Mouse (Mus musculus): ENCODE measurements around the gene Rhoq. TPM values are rescaled to one million over a fixed set of nuclear protein-coding genes. Genes with fewer than 3 reads are reported as not detected.
A peak's percentile ranks its signal among the peaks of the same experiment; 100 is the strongest.

Rhoq gene
- polyA plus RNA-seq, 1 experiment: 50.2 TPM

DNA sequence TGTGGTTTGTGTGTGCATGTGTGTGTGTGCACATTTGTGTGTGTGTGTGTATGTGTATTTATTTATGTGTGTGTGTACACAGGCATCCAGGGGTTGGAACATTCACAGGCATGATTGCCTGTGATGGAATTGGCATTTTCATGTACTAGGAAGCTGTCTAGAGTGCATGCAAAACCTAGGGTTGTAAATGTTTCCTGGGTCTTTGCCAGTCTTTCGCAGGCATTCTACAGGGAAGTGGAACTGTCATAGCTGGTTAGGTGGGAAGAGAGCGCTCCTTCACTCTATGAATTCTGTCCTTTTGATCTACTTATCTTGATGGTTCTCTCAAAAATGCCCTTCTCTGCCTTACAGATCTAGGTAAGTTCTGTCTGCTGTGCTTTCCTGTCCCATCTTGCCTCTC is 25.8 kb upstream of the Rhoq start:
- TF ChIP-seq CTCF (IDR thresholded peaks at IDR 0.05; ENCODE audit: low read depth, low read length): no peak
- TF ChIP-seq POLR2A (IDR thresholded peaks at IDR 0.05; ENCODE audit: borderline replicate concordance, low read depth, low read length): no peak
- Histone ChIP-seq H3K4me3 (ENCODE audit: insufficient read depth, low read length) (no peak overlapping the region), H3K4me1 (ENCODE audit: control insufficient read depth, insufficient read depth, low read length) (peaks cover 4% of the 10 kb centered on the region), H3K27ac (ENCODE audit: insufficient read depth, low read depth, low read length) (no peak overlapping the region)

DNA sequence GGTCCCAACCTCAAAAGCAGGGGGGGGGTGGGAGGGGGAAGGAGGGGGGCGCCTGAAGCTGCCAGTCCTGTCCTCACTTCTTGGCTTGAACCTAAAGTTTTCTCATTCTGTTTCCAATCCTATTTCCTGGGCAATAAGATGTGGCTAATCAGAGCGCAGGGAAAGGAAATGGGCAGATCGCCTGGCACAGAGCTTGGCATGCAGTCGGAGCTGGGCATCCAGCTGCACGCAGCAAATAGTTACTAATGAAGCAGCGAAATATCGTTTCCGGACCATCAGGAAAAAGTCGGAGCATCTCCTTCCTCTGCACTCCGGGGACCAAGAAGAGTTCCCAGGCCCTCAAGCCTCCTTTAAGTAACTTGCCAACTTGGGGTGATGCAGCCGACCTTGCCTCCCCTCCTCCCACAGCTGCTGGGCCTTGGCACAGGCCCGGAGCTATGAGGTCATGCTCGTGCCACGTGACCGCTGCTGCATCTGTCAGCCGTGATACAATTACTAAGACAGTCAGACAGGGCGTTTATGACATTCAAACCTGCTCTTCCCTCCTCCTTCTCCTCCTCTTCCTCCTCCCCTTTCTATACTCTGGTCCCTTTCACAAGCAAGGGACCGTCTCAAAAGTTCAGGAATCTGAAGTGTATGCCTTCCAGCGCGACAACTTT is 25.3 kb upstream of the Rhoq start:
- Histone ChIP-seq H3K4me1 (ENCODE audit: control insufficient read depth, insufficient read depth, low read length) (peaks cover 4% of the 10 kb centered on the region), H3K4me3 (ENCODE audit: insufficient read depth, low read length) (peak overlapping the region; percentile 44), H3K27ac (ENCODE audit: insufficient read depth, low read depth, low read length) (no peak overlapping the region)
- no peak for TF ChIP-seq POLR2A (IDR thresholded peaks at IDR 0.05; ENCODE audit: borderline replicate concordance, low read depth, low read length)
- no peak for TF ChIP-seq CTCF (IDR thresholded peaks at IDR 0.05; ENCODE audit: low read depth, low read length)

DNA sequence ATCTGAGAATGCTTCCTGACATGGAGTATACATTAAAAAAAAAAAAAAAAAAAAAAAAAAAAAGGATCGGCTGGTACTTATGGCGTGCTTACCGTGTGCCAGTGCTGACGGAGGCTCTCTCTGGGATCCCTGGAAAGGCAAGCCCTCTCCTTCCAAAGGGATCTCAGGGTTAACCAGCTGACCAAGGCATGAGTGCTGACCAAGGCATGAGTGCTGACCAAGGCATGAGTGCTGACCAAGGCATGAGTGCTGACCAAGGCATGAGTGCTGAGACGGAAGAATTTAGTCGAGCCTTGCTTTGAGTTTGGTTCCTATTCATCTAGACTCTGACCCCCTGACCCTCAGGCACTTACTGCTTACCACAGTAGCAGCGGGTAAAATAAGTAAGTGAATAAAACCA is 24.2 kb upstream of the Rhoq start:
- H3K4me3 ChIP-seq (ENCODE audit: insufficient read depth, low read length): no peak overlapping the region
- no peak overlapping the region for H3K27ac ChIP-seq (ENCODE audit: insufficient read depth, low read depth, low read length)
- no peak for TF ChIP-seq POLR2A (IDR thresholded peaks at IDR 0.05; ENCODE audit: borderline replicate concordance, low read depth, low read length)
- TF ChIP-seq CTCF (IDR thresholded peaks at IDR 0.05; ENCODE audit: low read depth, low read length): no peak
- H3K4me1 ChIP-seq (ENCODE audit: control insufficient read depth, insufficient read depth, low read length): peaks cover 4% of the 10 kb centered on the region

DNA sequence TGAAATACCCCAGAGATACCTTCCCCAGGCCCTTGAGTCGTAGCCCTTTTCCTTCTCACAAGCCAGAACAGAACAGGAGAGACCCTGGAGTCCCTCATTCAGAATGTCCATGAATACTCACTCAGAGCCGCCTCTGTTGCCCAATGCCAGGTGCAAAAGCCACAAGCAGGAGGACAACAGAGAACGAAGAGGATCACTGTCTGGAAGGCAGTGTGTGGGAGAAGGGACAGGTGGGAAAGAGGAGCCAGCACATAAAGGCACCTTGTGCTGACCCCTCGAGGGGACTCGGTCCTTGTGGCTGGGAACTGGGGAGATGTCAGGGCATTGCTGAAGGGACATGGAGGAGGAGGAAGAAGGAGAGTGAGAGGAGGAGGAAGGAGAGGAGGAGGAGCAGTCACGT is 20.8 kb upstream of the Rhoq start:
- TF ChIP-seq POLR2A (IDR thresholded peaks at IDR 0.05; ENCODE audit: borderline replicate concordance, low read depth, low read length): no peak
- no peak for TF ChIP-seq CTCF (IDR thresholded peaks at IDR 0.05; ENCODE audit: low read depth, low read length)
- no peak overlapping the region for H3K4me3 ChIP-seq (ENCODE audit: insufficient read depth, low read length)
- no peak overlapping the region for H3K27ac ChIP-seq (ENCODE audit: insufficient read depth, low read depth, low read length)

DNA sequence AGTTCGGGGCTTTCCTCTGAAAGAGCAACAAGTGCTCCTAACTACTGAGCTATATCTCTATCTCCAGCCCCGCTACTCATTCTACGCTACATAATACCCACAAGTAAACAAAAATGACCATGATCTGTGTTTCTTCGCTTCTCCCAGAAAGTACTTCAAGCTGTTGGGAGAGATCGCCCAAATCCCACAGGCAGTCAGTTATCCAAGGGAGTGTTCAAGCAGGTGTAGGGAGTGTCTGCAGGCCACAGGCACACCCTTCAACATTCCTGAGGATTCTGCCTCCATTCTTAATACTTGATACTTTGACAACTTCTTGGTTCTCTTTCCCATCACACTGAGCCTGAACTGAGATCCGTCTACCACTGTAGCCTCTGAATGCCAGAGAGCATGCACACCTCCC is 19.7 kb upstream of the Rhoq start:
- Histone ChIP-seq H3K4me3 (ENCODE audit: insufficient read depth, low read length) (no peak overlapping the region), H3K27ac (ENCODE audit: insufficient read depth, low read depth, low read length) (no peak overlapping the region), H3K4me1 (ENCODE audit: control insufficient read depth, insufficient read depth, low read length) (peaks cover 7% of the 10 kb centered on the region)
- TF ChIP-seq POLR2A (IDR thresholded peaks at IDR 0.05; ENCODE audit: borderline replicate concordance, low read depth, low read length) (no peak), CTCF (IDR thresholded peaks at IDR 0.05; ENCODE audit: low read depth, low read length) (no peak)

More for the DNA sequence above, 20.8 kb upstream of the Rhoq start:
- H3K4me1 ChIP-seq (ENCODE audit: control insufficient read depth, insufficient read depth, low read length): peaks cover 7% of the 10 kb centered on the region

DNA sequence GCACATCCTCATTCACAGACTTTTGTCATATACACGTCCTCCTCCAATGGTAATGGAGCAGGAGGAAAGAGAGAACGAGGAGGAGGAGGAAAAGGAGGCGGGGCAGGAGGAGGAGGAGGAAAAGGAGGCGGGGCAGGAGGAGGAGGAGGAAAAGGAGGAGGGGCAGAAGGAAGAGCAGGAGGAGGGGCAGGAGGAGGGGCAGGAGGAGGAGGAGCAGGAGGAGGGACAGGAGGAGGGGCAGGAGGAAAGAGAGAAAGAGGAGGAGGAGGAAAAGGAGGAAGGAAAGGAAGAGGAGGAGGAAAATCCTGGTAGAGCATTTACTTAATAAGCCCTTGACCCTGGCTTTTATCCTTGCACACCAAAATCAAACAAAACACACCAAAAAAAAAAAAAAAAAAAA is 16.8 kb upstream of the Rhoq start:
- TF ChIP-seq POLR2A (IDR thresholded peaks at IDR 0.05; ENCODE audit: borderline replicate concordance, low read depth, low read length) (no peak), CTCF (IDR thresholded peaks at IDR 0.05; ENCODE audit: low read depth, low read length) (no peak)

DNA sequence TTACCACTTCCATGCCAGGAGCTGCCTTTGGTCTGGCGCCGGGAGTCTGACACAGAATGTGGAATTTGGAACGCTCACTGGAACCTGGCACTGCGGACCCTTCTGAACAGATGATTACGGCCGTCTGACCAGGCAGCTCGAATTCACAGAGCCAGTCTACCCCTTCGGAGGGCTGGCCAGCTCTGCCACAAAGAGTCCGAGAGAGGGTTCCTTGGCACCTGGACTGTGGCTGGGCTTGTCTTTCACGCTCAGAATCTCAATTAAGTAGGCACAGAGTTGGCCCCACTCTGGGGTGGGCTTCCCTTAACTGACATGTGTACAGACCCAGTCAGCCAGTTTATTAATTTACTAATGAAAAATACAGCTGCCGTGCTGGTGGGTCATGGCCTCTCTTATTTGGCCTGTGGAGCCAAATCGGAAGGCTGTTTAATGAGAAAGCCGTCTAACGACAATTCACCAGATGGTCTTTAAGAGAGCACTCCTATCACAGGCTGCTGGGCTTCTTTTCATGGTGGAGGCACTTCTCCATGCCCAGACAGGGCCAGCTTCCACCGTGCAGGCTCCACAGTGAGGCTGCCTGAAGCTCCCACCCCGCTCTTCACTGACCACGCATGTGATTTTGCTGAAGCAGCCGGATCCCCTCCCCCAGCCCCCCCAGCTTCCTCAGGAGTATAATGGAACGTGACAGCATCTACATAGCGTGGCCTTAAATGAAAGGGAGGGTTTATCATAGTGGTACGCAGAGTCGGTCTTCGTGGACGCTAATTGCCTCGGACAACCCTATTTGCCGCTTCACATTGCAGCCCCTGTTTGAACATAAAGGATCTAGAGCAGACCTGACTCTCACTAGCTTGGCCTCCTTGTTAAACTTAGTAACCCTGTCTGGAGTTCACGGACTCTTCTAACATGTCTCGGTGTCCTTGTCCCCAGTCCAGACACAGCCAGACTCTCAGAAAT is 14.8 kb upstream of the Rhoq start, which contains the start of gene Atp6v1e2:
TSS of gene Atp6v1e2 (minus strand) at position 58 of the 957 bp plus-strand sequence.
- H3K27ac ChIP-seq (ENCODE audit: insufficient read depth, low read depth, low read length): no peak within 1 kb of the TSS
- no peak within 1 kb of the TSS for H3K4me3 ChIP-seq (ENCODE audit: insufficient read depth, low read length)
- TF ChIP-seq POLR2A (IDR thresholded peaks at IDR 0.05; ENCODE audit: borderline replicate concordance, low read depth, low read length) (no peak), CTCF (IDR thresholded peaks at IDR 0.05; ENCODE audit: low read depth, low read length) (no peak)
- peaks cover 31% of the 10 kb centered on the region for H3K4me1 ChIP-seq (ENCODE audit: control insufficient read depth, insufficient read depth, low read length)

More for the DNA sequence above, 16.8 kb upstream of the Rhoq start:
- H3K4me3 ChIP-seq (ENCODE audit: insufficient read depth, low read length): no peak overlapping the region
- peaks cover 17% of the 10 kb centered on the region for H3K4me1 ChIP-seq (ENCODE audit: control insufficient read depth, insufficient read depth, low read length)
- H3K27ac ChIP-seq (ENCODE audit: insufficient read depth, low read depth, low read length): no peak overlapping the region

DNA sequence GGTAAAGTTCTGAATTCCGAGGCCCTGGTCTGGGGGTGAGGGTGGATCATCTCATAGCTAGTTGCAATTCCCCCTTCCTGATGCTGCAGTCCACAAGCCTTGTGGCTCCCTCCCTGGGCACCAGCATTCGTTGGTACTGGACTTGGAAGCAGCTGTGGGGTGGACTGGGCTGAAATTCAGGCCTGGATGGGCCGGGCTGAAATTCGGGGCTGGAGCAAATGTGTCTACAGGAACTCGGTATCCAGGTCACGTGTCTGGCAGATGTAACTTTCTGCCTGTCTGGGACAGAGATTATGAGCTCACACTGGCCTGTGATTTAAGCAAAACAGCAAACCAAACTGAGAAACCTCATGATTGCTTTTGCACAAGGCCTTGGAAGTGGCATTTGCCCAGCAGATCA is 14.1 kb upstream of the Rhoq start:
- H3K27ac ChIP-seq (ENCODE audit: insufficient read depth, low read depth, low read length): no peak overlapping the region
- TF ChIP-seq POLR2A (IDR thresholded peaks at IDR 0.05; ENCODE audit: borderline replicate concordance, low read depth, low read length) (no peak), CTCF (IDR thresholded peaks at IDR 0.05; ENCODE audit: low read depth, low read length) (no peak)
- peaks cover 31% of the 10 kb centered on the region for H3K4me1 ChIP-seq (ENCODE audit: control insufficient read depth, insufficient read depth, low read length)
- no peak overlapping the region for H3K4me3 ChIP-seq (ENCODE audit: insufficient read depth, low read length)

DNA sequence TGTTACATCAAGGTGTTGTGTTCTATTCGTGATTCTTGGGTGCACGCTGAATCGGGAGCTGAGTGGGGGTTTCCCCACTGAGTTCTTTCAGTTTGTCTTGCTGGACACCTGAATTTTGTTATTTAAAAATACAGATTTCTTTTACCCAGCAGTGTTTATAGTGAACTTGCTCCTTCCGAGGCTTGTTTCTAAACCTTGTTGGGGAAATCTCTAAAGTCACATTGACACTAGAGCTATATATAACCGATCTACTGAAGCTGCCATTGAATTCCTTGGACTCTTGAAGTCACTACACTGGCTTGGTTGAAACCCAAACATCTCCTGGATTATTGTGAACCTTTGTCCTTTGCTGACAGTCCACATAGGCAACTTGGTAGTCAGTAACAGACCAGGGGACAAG is 5.6 kb upstream of the Rhoq start:
- no peak for TF ChIP-seq POLR2A (IDR thresholded peaks at IDR 0.05; ENCODE audit: borderline replicate concordance, low read depth, low read length)
- no peak for TF ChIP-seq CTCF (IDR thresholded peaks at IDR 0.05; ENCODE audit: low read depth, low read length)
- Histone ChIP-seq H3K4me1 (ENCODE audit: control insufficient read depth, insufficient read depth, low read length) (peaks cover 17% of the 10 kb centered on the region), H3K27ac (ENCODE audit: insufficient read depth, low read depth, low read length) (no peak overlapping the region), H3K4me3 (ENCODE audit: insufficient read depth, low read length) (no peak overlapping the region)

DNA sequence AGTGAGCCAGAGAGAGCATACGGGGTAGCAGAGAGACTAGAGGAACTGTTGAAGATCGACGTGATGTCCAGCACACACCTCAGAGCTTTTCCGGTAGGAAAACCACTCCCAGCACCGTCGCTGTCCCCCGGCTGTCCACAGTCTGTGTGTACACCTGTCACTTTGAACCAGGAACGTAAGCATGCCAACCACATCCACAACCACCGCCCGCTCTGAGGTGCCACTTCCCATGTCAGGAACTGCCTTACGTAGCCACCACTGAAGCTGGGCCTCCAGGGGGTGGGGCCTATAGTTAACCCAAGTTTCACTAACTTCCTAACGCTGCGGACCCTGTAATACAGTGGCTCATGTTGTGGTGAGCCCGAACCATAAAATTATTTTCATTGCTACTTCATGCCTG is 4.9 kb upstream of the Rhoq start:
- no peak for TF ChIP-seq POLR2A (IDR thresholded peaks at IDR 0.05; ENCODE audit: borderline replicate concordance, low read depth, low read length)
- no peak for TF ChIP-seq CTCF (IDR thresholded peaks at IDR 0.05; ENCODE audit: low read depth, low read length)
- Histone ChIP-seq H3K4me3 (ENCODE audit: insufficient read depth, low read length) (no peak overlapping the region), H3K27ac (ENCODE audit: insufficient read depth, low read depth, low read length) (no peak overlapping the region), H3K4me1 (ENCODE audit: control insufficient read depth, insufficient read depth, low read length) (peaks cover 10% of the 10 kb centered on the region)
